Mouse (Mus musculus) lung, postnatal 36 days (tissue): Measurements from ENCODE around the gene Plk2.

Experiments
- DNase-seq: peaks from one replicate; pipeline ENCODE4 v3.0.0; 2022; ENCODE audit warnings: mixed read lengths

Plk2 gene

DNA sequence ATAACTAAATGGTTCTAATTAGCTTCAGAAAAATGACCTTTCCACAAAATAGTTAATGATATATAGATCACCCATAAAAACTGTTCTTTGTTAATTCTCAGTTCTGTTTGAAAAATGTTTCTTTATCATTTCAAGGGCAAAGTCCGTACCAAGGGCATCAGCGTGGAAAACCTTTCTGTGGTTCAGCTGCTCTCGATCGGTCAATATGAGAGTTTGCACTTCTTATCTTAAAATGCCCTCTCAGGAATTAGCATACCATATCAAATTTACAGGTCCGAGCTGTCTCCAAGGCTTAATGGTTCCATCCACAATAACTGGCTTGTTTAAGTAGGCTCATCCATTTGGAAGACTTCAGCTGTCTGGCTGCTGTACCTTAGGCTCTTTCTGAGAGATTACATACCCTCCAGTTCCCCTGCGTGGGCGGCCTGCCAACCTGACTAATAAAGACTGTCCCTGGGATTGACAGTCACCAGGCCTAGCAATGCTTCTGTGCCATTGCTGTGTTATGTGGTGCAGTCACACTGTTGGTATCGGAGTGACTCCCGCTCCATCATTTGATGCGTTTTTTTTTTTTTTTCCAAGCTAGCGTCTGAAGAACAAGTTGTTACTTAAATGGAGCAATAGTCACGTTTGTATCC is 17.8 kb downstream of the Plk2 start:
- no peak for DNase-seq

GRCm38 (mm10) chr13:110418656-110419055 is 23.8 kb downstream of the Plk2 start:
- no peak for DNase-seq

GRCm38 (mm10) chr13:110419640-110420039 is 24.8 kb downstream of the Plk2 start:
- DNase-seq = no peak

- no peak for DNase-seq
These were observed 27.6 kb downstream of the Plk2 start for GRCm38 (mm10) chr13:110422434-110422833.

DNA sequence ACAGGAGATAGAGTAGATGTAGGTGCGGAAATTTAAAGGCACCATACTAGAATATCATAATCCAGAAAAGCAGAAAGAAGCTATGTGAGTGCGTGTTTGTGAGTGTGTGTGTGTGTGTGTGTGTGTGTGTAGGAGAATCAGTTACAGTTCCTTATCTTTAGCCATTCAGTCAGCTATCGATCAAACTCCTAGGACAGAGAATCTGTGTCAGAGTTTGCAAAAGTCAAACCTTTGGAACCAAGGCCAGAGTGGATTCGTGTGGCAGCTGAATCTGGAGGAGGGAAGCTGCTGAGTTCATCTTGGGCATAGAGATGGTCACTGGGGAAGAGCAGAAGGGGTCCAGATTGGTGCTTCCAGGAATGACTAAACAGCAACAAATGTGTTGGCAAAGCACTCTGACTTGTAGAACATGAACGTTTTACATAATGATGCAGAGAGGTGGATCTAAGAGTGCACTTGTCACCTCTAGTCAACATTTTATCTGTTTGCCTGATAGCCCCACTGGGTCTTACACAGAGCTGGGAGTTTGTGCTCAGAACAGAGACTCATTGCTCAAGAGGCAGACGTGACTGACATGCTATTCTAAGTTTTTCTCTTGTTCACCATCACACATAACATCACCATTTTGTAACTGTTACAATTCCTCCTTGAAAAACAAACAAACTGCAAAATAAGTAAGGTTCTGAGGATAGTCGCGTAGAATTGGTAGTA is 30.8 kb downstream of the Plk2 start:
- DNase-seq = no peak

- DNase-seq = no peak
These were observed 36.5 kb downstream of the Plk2 start for GRCm38 (mm10) chr13:110431388-110431787.

- no peak for DNase-seq
These were observed 37.3 kb downstream of the Plk2 start for GRCm38 (mm10) chr13:110432062-110432566.

DNA sequence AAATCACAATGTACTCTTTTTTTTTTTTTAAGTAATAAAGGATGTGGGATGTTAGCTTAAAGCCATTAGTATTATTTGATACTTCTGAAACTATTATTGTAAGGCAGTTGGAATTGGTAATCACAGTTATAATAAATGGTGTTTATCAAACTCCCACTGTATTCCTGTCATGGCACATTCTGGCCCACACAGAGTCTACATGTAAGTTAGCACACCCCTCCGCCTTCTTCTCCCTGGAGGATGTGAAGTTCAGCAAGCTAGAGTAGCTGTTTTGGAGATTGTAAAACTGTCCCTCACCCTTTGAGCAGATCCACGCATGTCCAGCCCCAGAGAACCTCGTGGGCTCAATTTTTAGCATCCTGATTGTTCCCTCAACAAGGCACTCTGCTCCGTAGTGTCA is 37.8 kb downstream of the Plk2 start:
- no peak for DNase-seq

DNA sequence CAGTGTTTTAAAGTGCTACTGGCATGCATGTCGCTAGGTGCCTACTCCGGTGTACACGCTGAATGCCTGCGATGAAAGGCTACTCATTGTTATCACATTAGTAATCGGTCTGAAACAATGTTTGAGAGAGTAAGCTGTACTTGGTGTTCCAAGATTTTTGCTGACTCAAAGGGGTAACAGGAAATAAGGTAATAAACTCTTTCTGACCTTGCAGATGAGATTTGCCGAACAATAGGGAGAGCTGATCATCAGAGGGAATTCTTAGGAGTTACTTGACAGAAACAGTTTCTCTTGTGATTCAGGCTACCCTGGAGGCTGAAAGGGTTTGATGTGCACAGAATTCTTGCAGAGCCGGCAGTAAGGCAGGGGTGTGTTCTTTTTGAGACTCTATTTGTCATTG is 41.8 kb downstream of the Plk2 start:
- DNase-seq = peak; percentile 3

- no peak for DNase-seq
These were observed 43.8 kb downstream of the Plk2 start for GRCm38 (mm10) chr13:110438624-110439023.

DNA sequence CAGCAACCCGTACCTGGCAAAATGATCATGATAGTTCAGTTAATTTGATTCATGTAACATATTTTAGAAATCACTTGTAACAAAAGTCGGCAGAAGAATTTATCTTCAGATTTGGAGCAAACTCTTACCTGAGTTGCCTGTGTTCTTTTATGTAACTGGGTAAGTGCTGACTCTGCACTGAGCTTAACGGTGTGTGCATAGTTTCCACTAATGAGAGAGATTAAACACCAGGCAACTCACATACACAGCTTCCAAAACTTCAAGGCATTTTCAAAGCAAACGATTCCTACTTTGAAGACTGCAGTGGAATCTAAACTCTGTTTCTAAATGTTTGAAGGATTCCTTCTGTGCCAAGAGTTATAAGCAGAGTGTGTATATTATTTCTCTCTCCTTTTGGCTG is 49.5 kb downstream of the Plk2 start:
- peak; percentile 6 for DNase-seq

DNA sequence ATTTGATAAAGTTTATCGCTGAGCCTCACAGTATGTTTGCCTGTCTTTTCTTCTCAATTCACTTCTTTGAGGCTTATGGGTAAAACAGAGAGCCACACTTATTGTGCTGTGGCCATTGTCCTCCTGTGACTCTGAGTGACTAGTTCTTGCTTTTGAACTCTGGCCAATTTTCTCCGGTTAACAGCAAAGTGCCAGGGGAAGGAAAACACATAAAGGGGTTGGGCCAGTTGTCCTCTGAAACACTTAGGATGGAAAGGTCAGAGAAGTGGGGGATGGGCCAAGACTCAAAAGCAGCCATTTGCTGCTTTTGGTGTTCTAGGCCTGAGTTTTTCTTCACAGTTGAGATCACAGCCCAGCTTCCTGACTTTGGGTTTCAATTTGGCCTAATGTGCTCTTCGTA is 50.0 kb downstream of the Plk2 start:
- DNase-seq = peak; percentile 39

DNA sequence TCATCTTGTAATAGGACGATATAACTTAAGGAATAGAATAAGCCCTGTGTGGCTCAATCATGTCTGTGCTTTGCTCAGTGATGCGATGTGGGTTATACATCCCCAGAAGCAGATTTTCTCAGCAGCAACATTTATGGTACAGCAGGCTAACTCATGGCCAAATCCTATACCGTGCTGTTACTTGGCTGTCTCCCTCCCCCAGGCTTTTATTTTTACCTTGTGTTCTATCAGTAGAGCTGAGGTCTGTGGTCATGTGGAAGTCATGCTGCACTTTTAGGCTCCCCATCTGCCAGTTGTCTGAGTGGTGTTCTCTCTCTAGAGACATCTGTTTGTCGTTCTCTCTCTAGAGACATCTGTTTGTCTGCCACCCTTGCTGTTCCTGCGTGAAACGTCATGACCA is 51.6 kb downstream of the Plk2 start:
- DNase-seq = no peak

DNA sequence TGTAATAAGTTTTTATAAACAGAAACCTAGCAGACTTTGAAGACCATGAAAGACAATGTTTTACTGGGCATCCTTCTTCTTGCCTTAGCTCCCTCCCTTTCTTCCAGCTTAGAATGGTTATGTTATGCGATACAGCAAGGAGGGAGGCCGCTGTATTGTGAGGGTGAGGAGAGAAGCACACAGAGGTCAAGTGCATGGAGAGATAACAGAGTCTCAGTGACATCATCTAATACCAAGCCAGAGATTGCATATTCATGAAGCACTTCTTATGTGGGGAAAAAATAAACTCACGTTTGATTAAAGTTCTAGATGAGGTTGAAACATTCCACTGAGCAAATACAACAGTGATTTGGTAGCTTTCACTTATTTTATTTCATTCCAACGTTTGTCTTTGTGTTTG is 55.2 kb downstream of the Plk2 start:
- DNase-seq = no peak
